ENCODE assay signal across 7 mouse cellular contexts in the genomic region with DNA sequence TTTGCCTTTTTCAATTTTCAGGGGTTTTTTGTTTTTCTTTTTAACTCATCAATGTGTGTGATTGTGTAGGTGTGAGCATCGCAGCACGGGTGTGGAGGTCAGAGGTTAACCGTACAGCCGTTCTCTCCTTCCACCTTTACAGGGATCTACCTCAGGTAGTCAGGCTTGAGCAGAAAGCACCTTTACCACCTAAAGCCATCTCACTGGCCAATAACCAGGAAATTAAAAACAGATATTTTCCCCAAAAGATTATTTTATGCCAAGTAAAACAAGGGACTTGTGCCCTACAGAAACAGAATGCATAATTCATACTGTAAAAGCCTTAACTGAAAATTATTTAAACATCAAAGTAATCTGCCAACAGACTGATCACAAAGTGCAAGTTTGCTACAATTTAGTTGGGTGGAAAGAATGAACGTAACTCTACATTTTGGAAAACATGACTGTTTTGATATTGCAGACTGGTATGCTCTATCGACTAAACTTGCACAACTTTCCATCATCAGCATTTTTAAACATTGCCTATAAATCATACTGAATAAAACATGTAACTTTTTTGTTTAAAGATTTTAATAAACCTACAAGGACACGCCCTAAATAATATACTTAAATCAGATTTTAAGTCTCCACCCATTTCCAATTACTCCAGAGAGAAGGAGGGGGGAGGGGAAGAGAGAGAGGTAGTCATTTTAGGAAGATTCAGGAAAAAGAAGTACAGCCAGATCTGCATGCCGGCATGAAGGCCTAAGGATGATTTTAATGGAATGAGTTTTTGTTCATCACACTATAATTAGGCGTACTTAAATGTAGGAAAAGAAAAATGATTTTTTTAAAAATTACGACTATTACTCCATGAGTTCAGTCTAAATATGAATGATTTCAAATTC. TPM values are rescaled to one million over a fixed set of nuclear protein-coding genes. Genes with fewer than 3 reads are reported as not detected.
DNase-seq lines count a peak whose midpoint lies in the region; ATAC-seq and TF ChIP-seq lines count a peak whose summit lies in the region.

No protein-coding gene starts in this region.

- DNase-seq in 3T3-L1 (ENCODE audit: low read depth, low spot score): peak; percentile 79
- DNase-seq in A20 (ENCODE audit: low read depth, low spot score): peak; percentile 52
- peak; percentile 59 for DNase-seq in embryonic facial prominence, embryonic 14.5 days (ENCODE audit: low spot score)
- DNase-seq in urinary bladder, adult 2 months (ENCODE audit: low spot score): no peak
- DNase-seq in layer of hippocampus, postnatal 14 days (ENCODE audit: low spot score in 2 of 2): no peak

- no peak for ATAC-seq in embryonic facial prominence, embryonic 14.5 days (ENCODE audit: low read depth)
- ATAC-seq in intestine, postnatal 0 days: no peak
- no peak for ATAC-seq in neural tube, embryonic 14.5 days (ENCODE audit: low read depth)

- H3K4me3 ChIP-seq in embryonic facial prominence, embryonic 14.5 days (ENCODE audit: low read depth, low read length): peak overlapping the region; percentile 85
- H3K4me3 ChIP-seq in intestine, postnatal 0 days (ENCODE audit: low read depth, low read length): peak overlapping the region; percentile 86
- peak overlapping the region; percentile 83 for H3K4me3 ChIP-seq in neural tube, embryonic 14.5 days (ENCODE audit: low read depth, low read length)

- H3K9me3 ChIP-seq in embryonic facial prominence, embryonic 14.5 days (ENCODE audit: control insufficient read depth, low read length): no peaks in the 10 kb centered on the region
- H3K9me3 ChIP-seq in intestine, postnatal 0 days (ENCODE audit: control insufficient read depth): no peaks in the 10 kb centered on the region
- no peaks in the 10 kb centered on the region for H3K9me3 ChIP-seq in neural tube, embryonic 14.5 days (ENCODE audit: control insufficient read depth, low read length)

- H3K4me1 ChIP-seq in embryonic facial prominence, embryonic 14.5 days (ENCODE audit: control insufficient read depth, insufficient read depth, low read length): peaks cover 22% of the 10 kb centered on the region
- H3K4me1 ChIP-seq in intestine, postnatal 0 days (replicated peaks; ENCODE audit: control insufficient read depth, insufficient read depth, low read length): peaks cover 10% of the 10 kb centered on the region; the same call in 1 of the 2 replicates
- peaks cover 21% of the 10 kb centered on the region for H3K4me1 ChIP-seq in neural tube, embryonic 14.5 days (ENCODE audit: control insufficient read depth, insufficient read depth, low read length)

- peak overlapping the region; percentile 58 for H3K4me2 ChIP-seq in embryonic facial prominence, embryonic 14.5 days (ENCODE audit: low read depth, low read length)
- H3K4me2 ChIP-seq in intestine, postnatal 0 days (replicated peaks; ENCODE audit: low read depth): peak overlapping the region; percentile 66
- peak overlapping the region; percentile 50 for H3K4me2 ChIP-seq in neural tube, embryonic 14.5 days (ENCODE audit: low read depth, low read length)

- peak overlapping the region; percentile 96 for H3K27ac ChIP-seq in embryonic facial prominence, embryonic 14.5 days (replicated peaks; ENCODE audit: low read depth, low read length)
- 0 out of 2 replicates have a peak overlapping the region, but pooled peaks have one; percentile 91 for H3K27ac ChIP-seq in intestine, postnatal 0 days (ENCODE audit: low read depth, low read length)
- H3K27ac ChIP-seq in neural tube, embryonic 14.5 days (ENCODE audit: low read depth, low read length): peak overlapping the region; percentile 89

- TF ChIP-seq CTCF in intestine, postnatal 0 days (IDR thresholded peaks at IDR 0.05; ENCODE audit: low read depth): no peak

- no peaks in the 10 kb centered on the region for H3K36me3 ChIP-seq in embryonic facial prominence, embryonic 14.5 days (ENCODE audit: control insufficient read depth, insufficient read depth, low read length)
- H3K36me3 ChIP-seq in intestine, postnatal 0 days (ENCODE audit: control insufficient read depth, insufficient read depth): no peaks in the 10 kb centered on the region
- no peaks in the 10 kb centered on the region for H3K36me3 ChIP-seq in neural tube, embryonic 14.5 days (ENCODE audit: control insufficient read depth, insufficient read depth, low read length)

- no peaks in the 10 kb centered on the region for H3K27me3 ChIP-seq in embryonic facial prominence, embryonic 14.5 days (replicated peaks; ENCODE audit: control insufficient read depth, insufficient read depth, low read length)
- no peaks in the 10 kb centered on the region for H3K27me3 ChIP-seq in intestine, postnatal 0 days (replicated peaks; ENCODE audit: control insufficient read depth, insufficient read depth, low read length)
- no peaks in the 10 kb centered on the region for H3K27me3 ChIP-seq in neural tube, embryonic 14.5 days (ENCODE audit: control insufficient read depth, insufficient read depth, low read length)

- peak overlapping the region; percentile 91 for H3K9ac ChIP-seq in embryonic facial prominence, embryonic 14.5 days (ENCODE audit: low read depth, low read length)
- peak overlapping the region; percentile 84 for H3K9ac ChIP-seq in intestine, postnatal 0 days (ENCODE audit: low read depth, low read length)
- 0 out of 2 replicates have a peak overlapping the region, but pooled peaks have one; percentile 22 for H3K9ac ChIP-seq in neural tube, embryonic 14.5 days (replicated peaks; ENCODE audit: low read depth, low read length)

- WGBS in embryonic facial prominence, embryonic 14.5 days: 5% methylated on average over 10 of the region's 10 CpGs
- 6% methylated on average over 10 of the region's 10 CpGs for WGBS in intestine, postnatal 0 days
- 19% methylated on average over 10 of the region's 10 CpGs for WGBS in neural tube, embryonic 14.5 days

RNA-seq across cellular contexts. Expression of a gene that starts 1.1 kb away (rescaled TPM):
- 50.2 and 53.4 TPM in 2 replicates for polyA plus RNA-seq in embryonic facial prominence, embryonic 14.5 days (2014; fragmentation: Nextera tagmentation; extraction: Ambion mirVana)
- polyA plus RNA-seq in intestine, postnatal 0 days (2015; fragmentation: Nextera tagmentation; extraction: Ambion mirVana): 24.3 and 26.1 TPM in 2 replicates
- polyA plus RNA-seq in neural tube, embryonic 14.5 days (2014; fragmentation: Nextera tagmentation; extraction: Ambion mirVana): 35.9 and 42.7 TPM in 2 replicates
- 16.4 TPM in 2 replicates for polyA plus RNA-seq in urinary bladder, adult 2 months (2012; rRNA removed)
- total RNA-seq in layer of hippocampus, postnatal 14 days (2021): 10 to 100 TPM; 17.9 to 25.8 TPM

RNA-seq across cellular contexts. Expression of a gene that starts 45.4 kb away (rescaled TPM):
- 2.3 and 2.8 TPM in 2 replicates for polyA plus RNA-seq in embryonic facial prominence, embryonic 14.5 days (2014; fragmentation: Nextera tagmentation; extraction: Ambion mirVana)
- polyA plus RNA-seq in intestine, postnatal 0 days (2015; fragmentation: Nextera tagmentation; extraction: Ambion mirVana): 15.6 and 17.5 TPM in 2 replicates
- polyA plus RNA-seq in neural tube, embryonic 14.5 days (2014; fragmentation: Nextera tagmentation; extraction: Ambion mirVana): 0.27 and 0.37 TPM in 2 replicates
- 0.21 and 0.22 TPM in 2 replicates for polyA plus RNA-seq in urinary bladder, adult 2 months (2012; rRNA removed)
- total RNA-seq in layer of hippocampus, postnatal 14 days (2021): 1 to 10 TPM in 1 of 2 experiments, under 1 TPM in 1; 0.78 to 1.2 TPM

Comparison
In these comparisons a context has a peak if more than half of its experiments do, and no peak if none do; other contexts are left out.
1. DNase-seq: peak in 3T3-L1 (single experiment), A20 (single experiment) and embryonic facial prominence, embryonic 14.5 days (single experiment); none in urinary bladder, adult 2 months (single experiment) and layer of hippocampus, postnatal 14 days (0 of 2).
2. H3K9ac ChIP-seq: peak in every context shown above with its lines; median percentile 91 in embryonic facial prominence, embryonic 14.5 days; 84 in intestine, postnatal 0 days; 22 in neural tube, embryonic 14.5 days.
3. Peak in every context shown above with its lines, with median percentiles within 50 percentile points of each other: H3K27ac ChIP-seq, H3K4me2 ChIP-seq and H3K4me3 ChIP-seq.